15 mouse cellular contexts compared by ENCODE assay signal in the genomic region with DNA sequence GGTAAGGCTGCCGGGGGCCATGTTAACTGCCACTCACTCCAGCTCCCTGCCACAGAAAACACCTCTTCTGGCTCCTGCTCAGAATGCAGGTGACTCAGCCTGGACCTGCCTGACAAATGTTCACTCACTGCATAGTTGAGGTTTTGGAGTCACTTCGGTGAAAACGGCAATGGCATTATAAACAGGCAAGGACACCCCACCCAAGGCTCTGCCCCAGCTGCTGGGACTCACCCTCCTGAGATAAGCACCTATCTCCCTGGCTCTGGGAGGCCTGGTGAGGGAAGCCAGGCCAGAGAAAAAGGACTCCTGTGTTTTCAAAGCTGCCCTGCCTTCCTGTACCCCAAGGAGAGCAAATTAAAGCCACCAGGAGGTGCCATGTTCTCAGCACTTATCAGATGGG. TPM values are rescaled to one million over a fixed set of nuclear protein-coding genes. Genes with fewer than 3 reads are reported as not detected.
DNase-seq lines count a peak whose midpoint lies in the region; ATAC-seq and TF ChIP-seq lines count a peak whose summit lies in the region.
"Had no signal": no experiment of that assay in that cellular context is flagged by ENCODE, and none has a peak within 500 bp of the region (broad histone marks: within the 10 kb centered on the region; RNA-seq: fewer than 3 reads in every experiment).

No protein-coding gene starts in this region.

- no peaks in the 10 kb centered on the region for H3K36me3 ChIP-seq in heart, embryonic 11.5 days (ENCODE audit: control insufficient read depth, insufficient read depth, low read length)
- no peaks in the 10 kb centered on the region for H3K36me3 ChIP-seq in kidney, adult 2 months (ENCODE audit: control insufficient read depth, insufficient read depth, low read length)
- H3K36me3 ChIP-seq: hindbrain, embryonic 15.5 days; kidney, embryonic 15.5 days had no signal

- no peak overlapping the region for H3K9ac ChIP-seq in heart, embryonic 11.5 days (ENCODE audit: low read depth, low read length)
- H3K9ac ChIP-seq: forebrain, embryonic 13.5 days; hindbrain, embryonic 15.5 days; kidney, embryonic 15.5 days had no signal

- WGBS in heart, embryonic 11.5 days (ENCODE audit: insufficient replicate concordance) = 59% methylated on average over 3 of the region's 3 CpGs
- WGBS in kidney, adult 2 months = 78% methylated on average over 3 of the region's 3 CpGs

- no peak for TF ChIP-seq POLR2A in kidney, adult 2 months (IDR thresholded peaks at IDR 0.05; ENCODE audit: low read depth, low read length)

- no peak for DNase-seq in heart, postnatal 10 days
- peak; percentile 81 for DNase-seq in c-Kit-positive CD71-positive TER-119-positive erythroid progenitor cells, embryonic 14.5 days (ENCODE audit: low spot score)
- DNase-seq in liver = peak; percentile 87
- peak; percentile 52 to 68 for DNase-seq in spleen, postnatal 10 days (ENCODE audit: low spot score in 2 of 2)
- DNase-seq in left cerebral cortex, postnatal 4 days = no peak
- DNase-seq in kidney, adult 2 months = no peak
- no peak for DNase-seq in gastrocnemius, adult 8-10 months (ENCODE audit: low spot score in 2 of 2)
- DNase-seq: cerebellum, adult 9-10 months; gastrocnemius, postnatal 10 days; right cerebral cortex, postnatal 14 days had no signal

- H3K4me3 ChIP-seq in heart, embryonic 11.5 days (ENCODE audit: low read depth, low read length) = no peak overlapping the region
- H3K4me3 ChIP-seq in kidney, adult 2 months (ENCODE audit: insufficient read depth, low read depth, low read length) = no peak overlapping the region
- H3K4me3 ChIP-seq: forebrain, embryonic 13.5 days; hindbrain, embryonic 15.5 days; kidney, embryonic 15.5 days had no signal

- H3K9me3 ChIP-seq in heart, embryonic 11.5 days (replicated peaks; ENCODE audit: control insufficient read depth, low read length) = no peaks in the 10 kb centered on the region
- H3K9me3 ChIP-seq: forebrain, embryonic 13.5 days; hindbrain, embryonic 15.5 days; kidney, embryonic 15.5 days had no signal

- intact Hi-C loops in heart, postnatal 10 days (cut with DNase I) = no loop called here
- intact Hi-C loops in left cerebral cortex, postnatal 4 days (cut with DNase I) = no loop called here

- no peaks in the 10 kb centered on the region for H3K4me1 ChIP-seq in heart, embryonic 11.5 days (ENCODE audit: control insufficient read depth, insufficient read depth, low read length)
- no peaks in the 10 kb centered on the region for H3K4me1 ChIP-seq in kidney, adult 2 months (ENCODE audit: control insufficient read depth, insufficient read depth, low read length)
- H3K4me1 ChIP-seq: hindbrain, embryonic 15.5 days had no signal

- no peak for ATAC-seq in heart, embryonic 11.5 days (replicated peaks; ENCODE audit: insufficient number of reproducible peaks, low FRiP score, low TSS enrichment)
- ATAC-seq: forebrain, embryonic 13.5 days had no signal

- peak overlapping the region; percentile 14 for H3K4me2 ChIP-seq in heart, embryonic 11.5 days
- H3K4me2 ChIP-seq: forebrain, embryonic 13.5 days; hindbrain, embryonic 15.5 days; kidney, embryonic 15.5 days had no signal

- peaks cover 57% of the 10 kb centered on the region for H3K27me3 ChIP-seq in heart, embryonic 11.5 days (ENCODE audit: control insufficient read depth, insufficient read depth, low read length)
- H3K27me3 ChIP-seq in kidney, adult 2 months (replicated peaks; ENCODE audit: control insufficient read depth, insufficient read depth, low read length) = no peaks in the 10 kb centered on the region

- TF ChIP-seq CTCF in kidney, adult 2 months (conservative IDR thresholded peaks at IDR 0.05; ENCODE audit: insufficient read depth, insufficient read length, low read depth, low read length) = no peak

- no peak overlapping the region for H3K27ac ChIP-seq in heart, embryonic 11.5 days (ENCODE audit: low read depth, low read length)
- H3K27ac ChIP-seq in kidney, adult 2 months (ENCODE audit: insufficient read depth, low read depth, low read length) = no peak overlapping the region
- H3K27ac ChIP-seq: forebrain, embryonic 13.5 days; hindbrain, embryonic 15.5 days; kidney, embryonic 15.5 days had no signal

RNA-seq across cellular contexts. Expression of gene B3gnt3, which starts 1.3 kb away (rescaled TPM):
- 1.4 and 1.8 TPM in 2 replicates for polyA plus RNA-seq in heart, embryonic 11.5 days (2014; fragmentation: Nextera tagmentation; extraction: Ambion mirVana)
- 10 to 100 TPM; 12.0 to 12.2 TPM for total RNA-seq in heart, postnatal 10 days (2021)
- under 1 TPM; 0.22 to 0.36 TPM for total RNA-seq in left cerebral cortex, postnatal 4 days (2021)
- 5.5 and 5.9 TPM in 2 replicates for polyA plus RNA-seq in kidney, adult 2 months (2012; rRNA removed)
- 1 to 10 TPM; 1.3 to 1.8 (median 1.5) TPM for total RNA-seq in gastrocnemius, adult 8-10 months (2022)

RNA-seq across cellular contexts. Expression of gene Insl3, which starts 13.9 kb away (rescaled TPM):
- 0.61 and 0.89 TPM in 2 replicates for polyA plus RNA-seq in heart, embryonic 11.5 days (2014; fragmentation: Nextera tagmentation; extraction: Ambion mirVana)
- 1 to 10 TPM; 5.1 to 5.4 TPM for total RNA-seq in heart, postnatal 10 days (2021)
- total RNA-seq in left cerebral cortex, postnatal 4 days (2021) = 1 to 10 TPM in 1 of 2 experiments, under 1 TPM in 1; 0.70 to 1.6 TPM
- 14.5 and 17.8 TPM in 2 replicates for polyA plus RNA-seq in kidney, adult 2 months (2012; rRNA removed)
- total RNA-seq in gastrocnemius, adult 8-10 months (2022) = under 1 TPM in 1 of 4 experiments, not detected in 3; 0.54 TPM
- polyA plus RNA-seq: embryonic facial prominence, embryonic 11.5 days; forebrain, embryonic 13.5 days had no signal

RNA-seq across cellular contexts. Expression of gene Fcho1, which starts 22.6 kb away (rescaled TPM):
- polyA plus RNA-seq in heart, embryonic 11.5 days (2014; fragmentation: Nextera tagmentation; extraction: Ambion mirVana) = 0.83 and 1.2 TPM in 2 replicates
- total RNA-seq in heart, postnatal 10 days (2021) = 1 to 10 TPM; 1.3 to 2.4 TPM
- total RNA-seq in left cerebral cortex, postnatal 4 days (2021) = 100 to 1,000 TPM; 153 to 162 TPM
- 4.2 and 9.5 TPM in 2 replicates for polyA plus RNA-seq in kidney, adult 2 months (2012; rRNA removed)
- total RNA-seq in gastrocnemius, adult 8-10 months (2022) = under 1 TPM in 2 of 4 experiments, not detected in 2; 0.08 to 0.65 TPM

RNA-seq across cellular contexts. Expression of gene Jak3, which starts 26.8 kb away (rescaled TPM):
- polyA plus RNA-seq in heart, embryonic 11.5 days (2014; fragmentation: Nextera tagmentation; extraction: Ambion mirVana) = 4.9 and 5.3 TPM in 2 replicates
- 10 to 100 TPM; 14.3 to 15.0 TPM for total RNA-seq in heart, postnatal 10 days (2021)
- total RNA-seq in left cerebral cortex, postnatal 4 days (2021) = 1 to 10 TPM; 4.5 to 5.5 TPM
- 15.1 and 16.5 TPM in 2 replicates for polyA plus RNA-seq in kidney, adult 2 months (2012; rRNA removed)
- total RNA-seq in gastrocnemius, adult 8-10 months (2022) = 1 to 10 TPM; 1.4 to 2.0 (median 1.6) TPM

RNA-seq across cellular contexts. Expression of gene Unc13a, which starts 31.4 kb away (rescaled TPM):
- polyA plus RNA-seq in heart, embryonic 11.5 days (2014; fragmentation: Nextera tagmentation; extraction: Ambion mirVana) = 0.63 and 0.65 TPM in 2 replicates
- total RNA-seq in heart, postnatal 10 days (2021) = 1 to 10 TPM; 1.1 to 1.5 TPM
- 100 to 1,000 TPM; 204 to 221 TPM for total RNA-seq in left cerebral cortex, postnatal 4 days (2021)
- polyA plus RNA-seq in kidney, adult 2 months (2012; rRNA removed) = 1.3 and 2.1 TPM in 2 replicates
- under 1 TPM in 3 of 4 experiments, not detected in 1; 0.10 to 0.21 (median 0.20) TPM for total RNA-seq in gastrocnemius, adult 8-10 months (2022)

Comparison
In these comparisons a context has a peak if more than half of its experiments do, and no peak if none do; other contexts are left out.
1. DNase-seq: peak in c-Kit-positive CD71-positive TER-119-positive erythroid progenitor cells, embryonic 14.5 days (single experiment), liver (single experiment) and spleen, postnatal 10 days (2 of 2); none in heart, postnatal 10 days (0 of 2), left cerebral cortex, postnatal 4 days (single experiment), kidney, adult 2 months (single experiment) and gastrocnemius, adult 8-10 months (0 of 2).
2. RNA of gene B3gnt3, which starts 1.3 kb away (total RNA-seq): 12.0 to 12.2 TPM in heart, postnatal 10 days; 1.3 to 1.8 TPM in gastrocnemius, adult 8-10 months and 0.22 to 0.36 TPM in left cerebral cortex, postnatal 4 days; every median in the first group is over 4 times any median in the second.
3. RNA of gene Fcho1, which starts 22.6 kb away (total RNA-seq): 153 to 162 TPM in left cerebral cortex, postnatal 4 days; 1.3 to 2.4 TPM in heart, postnatal 10 days and 0.08 to 0.65 TPM in gastrocnemius, adult 8-10 months; every median in the first group is over 10 times any median in the second.